Mouse (Mus musculus): ENCODE measurements around the gene Col9a3. TPM values are rescaled to one million over a fixed set of nuclear protein-coding genes. Genes with fewer than 3 reads are reported as not detected.

Gene Col9a3
- polyA plus RNA-seq, 1 experiment from 2014 or later = 53.2 TPM

Other genes with a start within 250 kb of the Col9a3 start
- gene Slco4a1, start 141.5 kb upstream of the Col9a3 start, polyA plus RNA-seq (2014; fragmentation: Nextera tagmentation; extraction: Ambion mirVana) = 2.0 and 2.4 TPM in 2 replicates
- 1.6 and 2.3 TPM in 2 replicates for gene Ntsr1, start 97.8 kb upstream of the Col9a3 start, polyA plus RNA-seq (2014; fragmentation: Nextera tagmentation; extraction: Ambion mirVana)
- gene Mrgbp, start 16.5 kb upstream of the Col9a3 start, polyA plus RNA-seq (2014; fragmentation: Nextera tagmentation; extraction: Ambion mirVana) = 40.0 and 41.8 TPM in 2 replicates
- gene Ogfr, start 8.5 kb upstream of the Col9a3 start, polyA plus RNA-seq (2014; fragmentation: Nextera tagmentation; extraction: Ambion mirVana) = 87.9 and 92.3 TPM in 2 replicates
- gene Tcfl5, start 44.9 kb downstream of the Col9a3 start, polyA plus RNA-seq (2014; fragmentation: Nextera tagmentation; extraction: Ambion mirVana) = 0.53 and 0.75 TPM in 2 replicates
- gene Dido1, start 112.2 kb downstream of the Col9a3 start, polyA plus RNA-seq (2014; fragmentation: Nextera tagmentation; extraction: Ambion mirVana) = 29.0 and 34.8 TPM in 2 replicates
- 53.3 and 56.5 TPM in 2 replicates for gene Gid8, start 112.3 kb downstream of the Col9a3 start, polyA plus RNA-seq (2014; fragmentation: Nextera tagmentation; extraction: Ambion mirVana)
- gene Slc17a9, start 127.5 kb downstream of the Col9a3 start, polyA plus RNA-seq (2014; fragmentation: Nextera tagmentation; extraction: Ambion mirVana) = 0.17 and 0.21 TPM in 2 replicates
- 2.2 and 2.8 TPM in 2 replicates for gene Bhlhe23, start 179.1 kb downstream of the Col9a3 start, polyA plus RNA-seq (2014; fragmentation: Nextera tagmentation; extraction: Ambion mirVana)

Measured in neural tube, embryonic 14.5 days (tissue).